Mouse (Mus musculus) kidney, adult 9 months (tissue): ENCODE measurements around the gene Mup2.
"Not testable (repeated sequence)": the region's sequence is repeated elsewhere in the genome, so short reads cannot be mapped to it uniquely, and the experiment has no call there.

ENCODE experiments used
- DNase-seq: peaks from one replicate; pipeline ENCODE4 v3.0.0; 2022

Gene Mup2

DNA sequence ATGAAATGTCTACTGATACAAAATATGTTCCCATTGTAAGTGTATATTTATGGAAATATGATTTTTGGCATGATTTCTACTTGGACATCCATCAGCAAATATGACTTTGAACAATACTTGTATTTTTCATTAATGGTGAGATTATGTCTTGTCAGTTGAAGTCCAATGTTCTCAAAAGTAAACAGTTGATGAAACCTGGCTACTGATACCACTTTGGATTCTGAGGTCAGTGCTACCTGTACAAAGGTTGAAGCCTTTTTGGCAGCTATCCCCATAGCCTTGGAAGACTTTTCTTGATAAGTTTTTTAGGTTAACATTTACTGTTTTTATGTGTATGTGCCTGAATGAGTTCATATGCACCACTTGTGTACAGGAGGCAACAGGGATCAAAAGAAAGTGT lies at the start of gene Mup2:
Gene Mup2 (minus strand): TSS at position 101 of the 400 bp plus-strand sequence.
- DNase-seq: not testable (repeated sequence)
